Mouse (Mus musculus): Measurements from ENCODE around the gene Platr17. TPM values are rescaled to one million over a fixed set of nuclear protein-coding genes. Genes with fewer than 3 reads are reported as not detected.

Gene Platr17
- polyA plus RNA-seq, 1 experiment from 2014 or later: 0.36 TPM

GRCm38 (mm10) chr17:33913905-33914304 is 9.0 kb downstream of the Platr17 start:
- Histone ChIP-seq H3K4me1 (ENCODE audit: control insufficient read depth, insufficient read depth, low read length) (no peaks in the 10 kb centered on the region), H3K36me3 (replicated peaks; ENCODE audit: control insufficient read depth, insufficient read depth, low read depth, low read length) (peaks cover 23% of the 10 kb centered on the region), H3K4me2 (ENCODE audit: low read depth, low read length) (no peak overlapping the region), H3K27me3 (ENCODE audit: control insufficient read depth, insufficient read depth, low read length) (no peaks in the 10 kb centered on the region), H3K4me3 (ENCODE audit: low read depth, low read length) (no peak overlapping the region), H3K27ac (replicated peaks; ENCODE audit: low read depth, low read length) (no peak overlapping the region), H3K9me3 (replicated peaks; ENCODE audit: control insufficient read depth, low read length) (no peaks in the 10 kb centered on the region), H3K9ac (replicated peaks; ENCODE audit: low read length) (no peak overlapping the region)
- 91% methylated on average over 8 of the region's 8 CpGs for WGBS
- no peak for DNase-seq (ENCODE audit: low spot score)
- ATAC-seq (replicated peaks; ENCODE audit: insufficient number of reproducible peaks, low FRiP score, low TSS enrichment, low read depth): no peak

- ATAC-seq (replicated peaks; ENCODE audit: insufficient number of reproducible peaks, low FRiP score, low TSS enrichment, low read depth) (no peak), DNase-seq (ENCODE audit: low spot score) (no peak)
- H3K4me3 ChIP-seq (ENCODE audit: low read depth, low read length): no peak overlapping the region
- H3K27ac ChIP-seq (replicated peaks; ENCODE audit: low read depth, low read length): no peak overlapping the region
- WGBS: 77% methylated on average over 13 of the region's 13 CpGs
- H3K4me1 ChIP-seq (ENCODE audit: control insufficient read depth, insufficient read depth, low read length): peaks cover 2% of the 10 kb centered on the region
- no peaks in the 10 kb centered on the region for H3K9me3 ChIP-seq (replicated peaks; ENCODE audit: control insufficient read depth, low read length)
- peaks cover 23% of the 10 kb centered on the region for H3K36me3 ChIP-seq (replicated peaks; ENCODE audit: control insufficient read depth, insufficient read depth, low read depth, low read length)
- H3K27me3 ChIP-seq (ENCODE audit: control insufficient read depth, insufficient read depth, low read length): no peaks in the 10 kb centered on the region
- no peak overlapping the region for H3K9ac ChIP-seq (replicated peaks; ENCODE audit: low read length)
- H3K4me2 ChIP-seq (ENCODE audit: low read depth, low read length): peak overlapping the region; percentile 5; the same call in 1 of the 2 replicates
Observed at GRCm38 (mm10) chr17:33914969-33915391, 10.0 kb downstream of the Platr17 start.

DNA sequence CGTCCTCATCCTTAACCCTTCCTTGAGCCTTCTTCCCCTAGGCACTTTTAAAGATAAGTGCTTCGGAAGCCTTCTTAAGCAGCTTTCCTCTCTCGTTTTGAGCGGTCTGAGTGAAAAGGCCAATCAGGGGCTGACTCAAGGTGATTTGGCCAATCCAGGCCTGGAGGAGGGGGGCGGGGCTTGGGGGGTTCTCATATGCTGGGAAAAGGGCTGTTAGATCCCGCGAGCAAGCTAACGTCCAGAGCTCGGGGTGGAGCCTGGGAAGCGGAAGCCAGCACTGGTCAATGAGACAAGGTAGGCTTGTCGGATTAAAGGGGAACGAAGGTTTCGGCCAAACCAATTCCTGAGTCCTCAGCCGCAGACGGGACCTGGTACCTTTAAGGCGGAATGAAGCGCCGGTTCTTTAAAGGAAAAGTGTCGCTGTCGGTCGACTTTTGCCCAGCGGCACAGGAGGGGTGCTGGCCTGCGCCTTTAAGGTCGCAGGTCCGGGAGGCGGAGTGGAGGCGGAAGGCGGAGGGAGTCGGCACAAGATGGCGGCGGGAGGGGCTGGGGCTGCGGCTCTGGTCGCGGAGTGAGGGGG is 10.8 kb downstream of the Platr17 start, which contains the start of the genes Tapbp and Zbtb22:
Tapbp (plus strand) TSS at position 229 of the 580 bp plus-strand sequence.
Zbtb22 (plus strand) TSS at position 234 of the 580 bp plus-strand sequence.
- H3K27me3 ChIP-seq (ENCODE audit: control insufficient read depth, insufficient read depth, low read length): no peaks in the 10 kb centered on the region
- under 1% methylated on average over 31 of the region's 34 CpGs for WGBS
- peak within 1 kb of the TSS; percentile 54 for H3K4me3 ChIP-seq (ENCODE audit: low read depth, low read length)
- DNase-seq (ENCODE audit: low spot score) (peak; percentile 98), ATAC-seq (replicated peaks; ENCODE audit: insufficient number of reproducible peaks, low FRiP score, low TSS enrichment, low read depth) (peak; percentile 87)
- peak within 1 kb of the TSS; percentile 61 for H3K9ac ChIP-seq (replicated peaks; ENCODE audit: low read length)
- H3K4me2 ChIP-seq (ENCODE audit: low read depth, low read length): peak within 1 kb of the TSS; percentile 46
- H3K36me3 ChIP-seq (replicated peaks; ENCODE audit: control insufficient read depth, insufficient read depth, low read depth, low read length): peaks cover 23% of the 10 kb centered on the region
- peak within 1 kb of the TSS; percentile 59 for H3K27ac ChIP-seq (replicated peaks; ENCODE audit: low read depth, low read length)
- H3K9me3 ChIP-seq (replicated peaks; ENCODE audit: control insufficient read depth, low read length): no peaks in the 10 kb centered on the region
- peaks cover 2% of the 10 kb centered on the region for H3K4me1 ChIP-seq (ENCODE audit: control insufficient read depth, insufficient read depth, low read length)

DNA sequence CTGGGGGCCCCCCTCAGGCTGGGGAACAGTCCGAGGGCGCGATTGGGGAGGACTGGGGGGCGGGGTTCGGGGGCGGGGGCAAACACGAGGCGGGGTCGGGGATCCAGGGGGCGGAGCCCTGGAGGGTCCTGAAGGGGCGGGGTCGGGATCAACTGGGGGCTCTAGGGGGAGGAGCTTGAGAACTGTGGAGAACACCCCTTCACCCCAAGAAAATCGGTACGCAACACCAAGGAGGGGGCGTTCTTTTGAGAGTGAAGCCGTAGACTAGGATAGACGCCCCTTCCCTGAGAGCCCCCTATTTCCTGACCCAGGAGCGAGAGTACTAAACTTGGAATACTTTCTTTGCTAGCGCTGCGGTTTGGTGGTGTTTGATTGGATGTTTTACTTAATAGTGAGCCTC is 11.4 kb downstream of the Platr17 start:
- Histone ChIP-seq H3K27me3 (ENCODE audit: control insufficient read depth, insufficient read depth, low read length) (no peaks in the 10 kb centered on the region), H3K9ac (replicated peaks; ENCODE audit: low read length) (peak overlapping the region; percentile 61), H3K36me3 (replicated peaks; ENCODE audit: control insufficient read depth, insufficient read depth, low read depth, low read length) (peaks cover 21% of the 10 kb centered on the region), H3K4me2 (ENCODE audit: low read depth, low read length) (peak overlapping the region; percentile 46), H3K9me3 (replicated peaks; ENCODE audit: control insufficient read depth, low read length) (no peaks in the 10 kb centered on the region), H3K27ac (replicated peaks; ENCODE audit: low read depth, low read length) (peak overlapping the region; percentile 59), H3K4me1 (ENCODE audit: control insufficient read depth, insufficient read depth, low read length) (peaks cover 2% of the 10 kb centered on the region), H3K4me3 (ENCODE audit: low read depth, low read length) (peak overlapping the region; percentile 54)
- ATAC-seq (replicated peaks; ENCODE audit: insufficient number of reproducible peaks, low FRiP score, low TSS enrichment, low read depth) (no peak; the same call in 1 of the 2 replicates), DNase-seq (ENCODE audit: low spot score) (peak; percentile 84)
- 0% methylated on average over 14 of the region's 20 CpGs for WGBS

- H3K4me1 ChIP-seq (ENCODE audit: control insufficient read depth, insufficient read depth, low read length): peaks cover 2% of the 10 kb centered on the region
- H3K27me3 ChIP-seq (ENCODE audit: control insufficient read depth, insufficient read depth, low read length): no peaks in the 10 kb centered on the region
- H3K4me3 ChIP-seq (ENCODE audit: low read depth, low read length): peak overlapping the region; percentile 54
- WGBS: 70% methylated on average over 31 of the region's 31 CpGs
- DNase-seq (ENCODE audit: low spot score) (no peak), ATAC-seq (replicated peaks; ENCODE audit: insufficient number of reproducible peaks, low FRiP score, low TSS enrichment, low read depth) (no peak)
- peaks cover 15% of the 10 kb centered on the region for H3K36me3 ChIP-seq (replicated peaks; ENCODE audit: control insufficient read depth, insufficient read depth, low read depth, low read length)
- H3K27ac ChIP-seq (replicated peaks; ENCODE audit: low read depth, low read length): no peak overlapping the region
- H3K9ac ChIP-seq (replicated peaks; ENCODE audit: low read length): no peak overlapping the region; the same call in 1 of the 2 replicates
- H3K4me2 ChIP-seq (ENCODE audit: low read depth, low read length): peak overlapping the region; percentile 46
- H3K9me3 ChIP-seq (replicated peaks; ENCODE audit: control insufficient read depth, low read length): no peaks in the 10 kb centered on the region
Observed at GRCm38 (mm10) chr17:33916847-33917655, 12.1 kb downstream of the Platr17 start.

- no peak overlapping the region for H3K4me2 ChIP-seq (ENCODE audit: low read depth, low read length)
- ATAC-seq (replicated peaks; ENCODE audit: insufficient number of reproducible peaks, low FRiP score, low TSS enrichment, low read depth) (no peak), DNase-seq (ENCODE audit: low spot score) (no peak)
- peaks cover 10% of the 10 kb centered on the region for H3K36me3 ChIP-seq (replicated peaks; ENCODE audit: control insufficient read depth, insufficient read depth, low read depth, low read length)
- no peak overlapping the region for H3K9ac ChIP-seq (replicated peaks; ENCODE audit: low read length)
- H3K27ac ChIP-seq (replicated peaks; ENCODE audit: low read depth, low read length): no peak overlapping the region
- peaks cover 2% of the 10 kb centered on the region for H3K4me1 ChIP-seq (ENCODE audit: control insufficient read depth, insufficient read depth, low read length)
- no peaks in the 10 kb centered on the region for H3K27me3 ChIP-seq (ENCODE audit: control insufficient read depth, insufficient read depth, low read length)
- no peaks in the 10 kb centered on the region for H3K9me3 ChIP-seq (replicated peaks; ENCODE audit: control insufficient read depth, low read length)
- H3K4me3 ChIP-seq (ENCODE audit: low read depth, low read length): peak overlapping the region; percentile 10; the same call in 1 of the 2 replicates
- 86% methylated on average over 18 of the region's 18 CpGs for WGBS
Observed at GRCm38 (mm10) chr17:33917656-33918292, 12.8 kb downstream of the Platr17 start.

- H3K9ac ChIP-seq (replicated peaks; ENCODE audit: low read length): no peak overlapping the region
- peaks cover 7% of the 10 kb centered on the region for H3K36me3 ChIP-seq (replicated peaks; ENCODE audit: control insufficient read depth, insufficient read depth, low read depth, low read length)
- 59% methylated on average over 37 of the region's 37 CpGs for WGBS
- H3K4me2 ChIP-seq (ENCODE audit: low read depth, low read length): no peak overlapping the region; the same call in 1 of the 2 replicates
- H3K9me3 ChIP-seq (replicated peaks; ENCODE audit: control insufficient read depth, low read length): no peaks in the 10 kb centered on the region
- ATAC-seq (replicated peaks; ENCODE audit: insufficient number of reproducible peaks, low FRiP score, low TSS enrichment, low read depth) (no peak), DNase-seq (ENCODE audit: low spot score) (no peak)
- no peaks in the 10 kb centered on the region for H3K27me3 ChIP-seq (ENCODE audit: control insufficient read depth, insufficient read depth, low read length)
- peaks cover 2% of the 10 kb centered on the region for H3K4me1 ChIP-seq (ENCODE audit: control insufficient read depth, insufficient read depth, low read length)
- H3K4me3 ChIP-seq (ENCODE audit: low read depth, low read length): peak overlapping the region; percentile 51; the same call in 1 of the 2 replicates
- no peak overlapping the region for H3K27ac ChIP-seq (replicated peaks; ENCODE audit: low read depth, low read length)
Observed at GRCm38 (mm10) chr17:33918293-33919203, 13.6 kb downstream of the Platr17 start.
